Mouse (Mus musculus) liver, adult 2 months (tissue): ENCODE results near the gene Ppp4r2.

Experiments
- CTCF ChIP-seq: fragments of 200-500 bp; IDR thresholded peaks from 2 replicates; pipeline ENCODE4 v1.5.1; 2011; ENCODE audit warnings: low read depth, low read length, control low read depth
- POLR2A ChIP-seq: fragments of 200-500 bp; IDR thresholded peaks from 2 replicates; pipeline ENCODE4 v1.6.1; 2011; ENCODE audit warnings: low read length, control low read depth; ENCODE audit not compliant: insufficient read depth; ENCODE audit errors: extremely low read depth

DNA sequence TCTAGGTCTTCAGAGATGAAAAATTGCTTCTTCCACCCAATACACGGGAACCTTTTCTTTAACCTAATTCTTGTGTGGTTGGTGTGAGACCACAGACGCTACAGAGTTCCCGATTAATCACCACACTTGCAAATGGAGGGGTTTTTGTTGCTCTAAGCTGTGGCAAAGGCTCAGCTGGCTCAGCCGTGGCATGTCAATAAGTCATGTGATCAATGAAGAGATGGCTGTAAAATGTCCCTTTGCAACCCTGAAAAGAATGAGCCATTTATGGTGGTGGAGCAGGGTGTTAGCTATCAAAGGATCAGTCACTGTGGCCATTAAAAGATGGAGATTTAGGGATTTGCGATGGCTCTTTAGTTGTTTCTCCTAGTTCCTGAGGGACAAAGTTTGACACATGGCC lies 71.0 kb downstream of the Ppp4r2 start:
- TF ChIP-seq POLR2A (no peak), CTCF (no peak)
